Mouse (Mus musculus) stomach, embryonic 14.5 days (tissue): ENCODE measurements around the gene Atf5. TPM values are rescaled to one million over a fixed set of nuclear protein-coding genes. Genes with fewer than 3 reads are reported as not detected.

Experiments
- ATAC-seq: fragments of 200-750 bp; cut with Nextera tagmentation; 2 replicates; pipeline ENCODE4 v1.8.0; 2017; ENCODE audit warnings: low read depth, moderate TSS enrichment; ENCODE audit not compliant: insufficient number of reproducible peaks, insufficient read depth, low FRiP score
- H3K27ac ChIP-seq: fragments of 300-500 bp; sonication (generic); 2 replicates; pipeline ENCODE4 v1.5.1; 2014; ENCODE audit warnings: mild to moderate bottlenecking, low read length, moderate library complexity, mixed read lengths
- H3K27me3 ChIP-seq: fragments of 300-500 bp; sonication (generic); 2 replicates; pipeline ENCODE4 v1.6.1; 2014; ENCODE audit warnings: low read length, control low read depth, mixed read lengths; ENCODE audit not compliant: control insufficient read depth, insufficient read depth
- H3K36me3 ChIP-seq: fragments of 300-500 bp; sonication (generic); 2 replicates; pipeline ENCODE4 v1.6.1; 2014; ENCODE audit warnings: mild to moderate bottlenecking, control low read depth, low read length, moderate library complexity, mixed read lengths; ENCODE audit not compliant: control insufficient read depth, insufficient read depth
- H3K4me1 ChIP-seq: fragments of 300-500 bp; sonication (generic); 2 replicates; pipeline ENCODE4 v1.6.1; 2014; ENCODE audit warnings: low read length, control low read depth, mixed read lengths; ENCODE audit not compliant: control insufficient read depth, insufficient read depth
- H3K4me2 ChIP-seq: fragments of 300-500 bp; sonication (generic); replicated peaks from 2 replicates; pipeline ENCODE4 v1.6.1; 2014; ENCODE audit warnings: low read depth, low read length, control low read depth
- H3K4me3 ChIP-seq: fragments of 300-500 bp; sonication (generic); 2 replicates; pipeline ENCODE4 v1.5.1; 2014; ENCODE audit warnings: low read depth, low read length, control low read depth
- H3K9ac ChIP-seq: fragments of 300-500 bp; sonication (generic); replicated peaks from 2 replicates; pipeline ENCODE4 v1.6.1; 2014; ENCODE audit warnings: low read depth, mild to moderate bottlenecking, control low read depth, low read length, moderate library complexity, mixed read lengths
- H3K9me3 ChIP-seq: fragments of 300-500 bp; sonication (generic); 2 replicates; pipeline ENCODE4 v1.6.1; 2016; ENCODE audit warnings: low read depth, low read length, control low read depth; ENCODE audit not compliant: control insufficient read depth
- WGBS: fragments of 180-500 bp; shearing (Covaris S2); extraction: QIAGEN DNeasy Blood & Tissue Kit; methylation state at CpG from one replicate; pipeline ENCODE4 v1.1.7; 2014; 5-methylcytosine and 5-hydroxymethylcytosine counted together
- polyA plus RNA-seq: library from polyadenylated mRNA; unstranded; fragments of >200 nt; fragmentation: Nextera tagmentation; extraction: Ambion mirVana; gene quantifications from 2 replicates; pipeline ENCODE4 v1.2.1, GENCODE M21; 2014

Gene Atf5
- polyA plus RNA-seq, 1 experiment from 2014 or later = 3.1 TPM

DNA sequence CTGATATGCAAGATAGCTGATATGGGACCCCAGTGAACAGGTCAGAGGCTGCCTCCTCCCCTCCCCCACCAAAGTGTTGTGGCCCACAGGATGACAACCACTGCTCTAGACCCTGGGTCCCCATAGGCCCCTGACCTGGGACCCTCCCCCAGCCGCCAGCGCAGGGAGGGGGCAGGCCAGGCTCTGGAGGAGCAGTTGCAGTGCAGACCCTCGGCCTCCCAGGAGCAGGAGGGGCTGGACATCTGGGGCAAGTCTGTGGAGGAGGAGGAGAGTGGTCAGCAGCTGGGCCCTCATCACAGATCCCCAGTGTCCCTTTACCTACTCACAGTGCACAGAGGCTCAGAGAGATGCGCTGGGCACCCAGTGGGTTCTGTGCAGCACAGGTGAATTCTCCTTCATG, 26.4 kb downstream of the Atf5 start:
- 56% methylated on average over 4 of the region's 4 CpGs for WGBS
- H3K4me1 ChIP-seq = no peaks in the 10 kb centered on the region
- no peak overlapping the region for H3K4me2 ChIP-seq
- no peak overlapping the region for H3K9ac ChIP-seq
- 0 out of 2 replicates have a peak, but pooled peaks cover 2% of the 10 kb centered on the region for H3K27me3 ChIP-seq
- no peak overlapping the region for H3K4me3 ChIP-seq
- no peaks in the 10 kb centered on the region for H3K9me3 ChIP-seq
- H3K27ac ChIP-seq = no peak overlapping the region
- ATAC-seq = 0 out of 2 replicates have a peak, but pooled peaks have one; percentile 4
- no peaks in the 10 kb centered on the region for H3K36me3 ChIP-seq

- ATAC-seq = no peak
- H3K4me2 ChIP-seq = no peak overlapping the region
- H3K9me3 ChIP-seq = no peaks in the 10 kb centered on the region
- 63% methylated on average over 3 of the region's 3 CpGs for WGBS
- 0 out of 2 replicates have a peak, but pooled peaks cover 2% of the 10 kb centered on the region for H3K27me3 ChIP-seq
- H3K4me1 ChIP-seq = no peaks in the 10 kb centered on the region
- no peak overlapping the region for H3K27ac ChIP-seq
- H3K4me3 ChIP-seq = no peak overlapping the region
- no peaks in the 10 kb centered on the region for H3K36me3 ChIP-seq
- no peak overlapping the region for H3K9ac ChIP-seq
Measured at GRCm38 (mm10) chr7:44789531-44789930, 26.9 kb downstream of the Atf5 start.

DNA sequence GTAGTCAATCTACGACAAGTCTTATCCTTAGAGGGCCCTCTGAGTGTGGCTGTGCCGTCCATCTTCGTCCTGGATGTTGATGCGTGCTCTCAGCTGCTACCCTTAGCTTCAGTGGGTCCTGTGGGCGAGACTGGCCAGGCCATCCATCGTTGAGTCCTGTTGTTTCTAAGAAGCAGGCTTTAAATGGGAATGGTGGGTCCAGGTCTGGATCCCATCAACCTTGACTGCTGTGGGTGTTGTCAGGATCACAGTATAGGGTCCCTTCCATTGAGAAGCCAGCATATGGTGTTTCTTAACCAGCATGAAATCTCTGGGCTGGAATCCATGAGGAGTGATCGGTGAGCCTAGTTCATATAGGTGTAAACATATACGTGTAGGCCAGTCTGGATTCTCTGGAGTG, 36.4 kb downstream of the Atf5 start:
- ATAC-seq = no peak
- no peaks in the 10 kb centered on the region for H3K9me3 ChIP-seq
- no peak overlapping the region for H3K4me2 ChIP-seq
- no peak overlapping the region for H3K4me3 ChIP-seq
- WGBS = 78% methylated on average over 8 of the region's 8 CpGs
- H3K4me1 ChIP-seq = no peaks in the 10 kb centered on the region
- H3K27ac ChIP-seq = no peak overlapping the region
- H3K27me3 ChIP-seq = no peaks in the 10 kb centered on the region
- no peak overlapping the region for H3K9ac ChIP-seq
- peaks cover 10% of the 10 kb centered on the region for H3K36me3 ChIP-seq

DNA sequence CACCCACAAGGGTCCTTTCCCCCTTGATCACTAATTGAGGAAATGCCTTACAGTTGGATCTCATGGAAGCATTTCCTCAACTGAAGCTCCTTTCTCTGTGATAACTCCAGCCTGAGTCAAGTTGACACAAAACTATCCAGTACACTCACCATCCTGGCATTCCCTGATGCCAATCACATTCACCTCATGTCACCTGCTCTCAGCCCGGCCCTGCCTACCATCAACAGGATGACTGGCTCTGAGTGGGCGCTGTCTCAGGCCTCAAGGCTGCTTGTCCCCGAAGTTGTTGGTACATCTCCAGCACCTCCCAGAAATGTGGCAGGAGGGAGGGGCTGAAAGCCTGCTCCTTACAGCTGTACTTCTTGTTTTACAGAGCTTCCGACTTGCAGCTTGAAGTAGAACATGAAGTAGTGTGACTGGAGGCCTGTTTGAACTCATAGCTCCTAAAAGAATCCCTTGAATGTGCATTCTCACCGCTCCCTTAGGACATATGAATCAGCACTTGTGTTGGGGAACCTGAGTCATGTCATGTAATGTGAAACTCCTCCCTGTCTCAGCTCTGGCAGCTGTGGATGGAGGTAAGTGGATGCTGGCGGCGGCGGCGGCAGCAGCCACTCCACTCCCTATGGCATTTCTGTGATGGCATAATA, 39.5 kb downstream of the Atf5 start:
- H3K4me3 ChIP-seq = no peak overlapping the region
- no peaks in the 10 kb centered on the region for H3K27me3 ChIP-seq
- no peak overlapping the region for H3K27ac ChIP-seq
- H3K36me3 ChIP-seq = peaks cover 14% of the 10 kb centered on the region
- no peaks in the 10 kb centered on the region for H3K9me3 ChIP-seq
- WGBS = 90% methylated on average over 9 of the region's 9 CpGs
- H3K4me1 ChIP-seq = no peaks in the 10 kb centered on the region
- no peak overlapping the region for H3K4me2 ChIP-seq
- H3K9ac ChIP-seq = no peak overlapping the region
- ATAC-seq = no peak

GRCm38 (mm10) chr7:44772591-44773204, 43.8 kb downstream of the Atf5 start:
- Histone ChIP-seq H3K27ac (no peak overlapping the region), H3K27me3 (no peaks in the 10 kb centered on the region), H3K36me3 (peaks cover 25% of the 10 kb centered on the region), H3K4me2 (no peak overlapping the region), H3K4me1 (no peaks in the 10 kb centered on the region), H3K9ac (no peak overlapping the region), H3K9me3 (no peaks in the 10 kb centered on the region), H3K4me3 (no peak overlapping the region)
- 86% methylated on average over 8 of the region's 8 CpGs for WGBS
- no peak for ATAC-seq

- Histone ChIP-seq H3K9me3 (no peaks in the 10 kb centered on the region), H3K36me3 (peaks cover 24% of the 10 kb centered on the region)
- 13% methylated on average over 6 of the region's 6 CpGs for WGBS
Measured at GRCm38 (mm10) chr7:44770046-44770578, 46.3 kb downstream of the Atf5 start.

GRCm38 (mm10) chr7:44768129-44768528, 48.3 kb downstream of the Atf5 start:
- no peak overlapping the region for H3K9ac ChIP-seq
- H3K4me1 ChIP-seq = no peaks in the 10 kb centered on the region
- H3K9me3 ChIP-seq = no peaks in the 10 kb centered on the region
- no peak for ATAC-seq
- WGBS = 88% methylated on average over 5 of the region's 5 CpGs
- H3K4me2 ChIP-seq = no peak overlapping the region
- peaks cover 28% of the 10 kb centered on the region for H3K36me3 ChIP-seq
- no peak overlapping the region for H3K27ac ChIP-seq
- H3K4me3 ChIP-seq = no peak overlapping the region
- H3K27me3 ChIP-seq = no peaks in the 10 kb centered on the region

More at GRCm38 (mm10) chr7:44770046-44770578, 46.3 kb downstream of the Atf5 start:
- no peak for ATAC-seq
- Histone ChIP-seq H3K27me3 (no peaks in the 10 kb centered on the region), H3K9ac (no peak overlapping the region), H3K4me2 (no peak overlapping the region), H3K4me3 (no peak overlapping the region), H3K27ac (no peak overlapping the region), H3K4me1 (no peaks in the 10 kb centered on the region)
